Mouse (Mus musculus) testis, adult 2 months (tissue): ENCODE measurements around the gene Clcn3.

ENCODE experiments used
- CTCF ChIP-seq: fragments of 200-500 bp; IDR thresholded peaks from 2 replicates; pipeline ENCODE4 v1.5.1; 2012; ENCODE audit warnings: low read depth, mild to moderate bottlenecking, inconsistent platforms, low read length, moderate library complexity; ENCODE audit not compliant: control insufficient read depth, insufficient read depth, insufficient replicate concordance
- POLR2A ChIP-seq: fragments of 200-500 bp; IDR thresholded peaks from 2 replicates; pipeline ENCODE4 v1.6.1; 2012; ENCODE audit warnings: low read depth, mild to moderate bottlenecking, inconsistent platforms, low read length, moderate library complexity; ENCODE audit not compliant: control insufficient read depth

GRCm38 (mm10) chr8:60947503-60947902 is 35.6 kb downstream of the Clcn3 start:
- TF ChIP-seq POLR2A (no peak), CTCF (no peak)
